In genomic region chr6:124930231-124930630, GRCm38 (mm10) we compare ENCODE assay signal across 8 mouse cellular contexts. TPM values are rescaled to one million over a fixed set of nuclear protein-coding genes. Genes with fewer than 3 reads are reported as not detected.
DNase-seq lines count a peak whose midpoint lies in the region; ATAC-seq and TF ChIP-seq lines count a peak whose summit lies in the region.

No protein-coding gene starts in this region.

- H3K36me3 ChIP-seq in heart, adult 2 months (ENCODE audit: control insufficient read depth, insufficient read depth, low read length) = peaks cover 4% of the 10 kb centered on the region
- H3K36me3 ChIP-seq in hindbrain, postnatal 0 days (ENCODE audit: insufficient read depth, low read length) = peaks cover 14% of the 10 kb centered on the region
- H3K36me3 ChIP-seq in lung, embryonic 15.5 days = peaks cover 24% of the 10 kb centered on the region

- H3K27me3 ChIP-seq in heart, adult 2 months (ENCODE audit: control insufficient read depth, insufficient read depth, low read length) = no peaks in the 10 kb centered on the region
- no peaks in the 10 kb centered on the region for H3K27me3 ChIP-seq in hindbrain, postnatal 0 days (ENCODE audit: insufficient read depth, low read length)
- H3K27me3 ChIP-seq in lung, embryonic 15.5 days = no peaks in the 10 kb centered on the region

- H3K79me2 ChIP-seq in heart, adult 2 months (replicated peaks; ENCODE audit: control insufficient read depth, insufficient read depth, low read length) = no peaks in the 10 kb centered on the region

- peak overlapping the region; percentile 67 for H3K9ac ChIP-seq in heart, adult 2 months (ENCODE audit: low read depth, low read length)
- H3K9ac ChIP-seq in hindbrain, postnatal 0 days (replicated peaks; ENCODE audit: low read length) = no peak overlapping the region
- peak overlapping the region; percentile 28; the same call in 1 of the 2 replicates for H3K9ac ChIP-seq in lung, embryonic 15.5 days

- TF ChIP-seq POLR2A in heart, adult 2 months (IDR thresholded peaks at IDR 0.05; ENCODE audit: insufficient read depth, low read depth, low read length) = no peak

- H3K4me3 ChIP-seq in heart, adult 2 months = peak overlapping the region; percentile 38
- peak overlapping the region; percentile 40 for H3K4me3 ChIP-seq in brown adipose tissue, adult 24 weeks (ENCODE audit: insufficient read depth, low read depth, low read length)
- H3K4me3 ChIP-seq in hindbrain, postnatal 0 days (ENCODE audit: low read length) = peak overlapping the region; percentile 92
- H3K4me3 ChIP-seq in lung, embryonic 15.5 days = peak overlapping the region; percentile 75

- no peak for DNase-seq in heart, adult 2 months
- DNase-seq in heart, postnatal 36 days = no peak
- DNase-seq in hindbrain, postnatal 0 days (ENCODE audit: low spot score) = no peak
- no peak for DNase-seq in thymus, postnatal 25 days
- no peak for DNase-seq in left cerebral cortex, postnatal 4 days
- DNase-seq in layer of hippocampus, postnatal 10 days (ENCODE audit: low spot score in 2 of 2) = no peak

- peaks cover 10% of the 10 kb centered on the region for H3K4me1 ChIP-seq in heart, adult 2 months (ENCODE audit: control insufficient read depth, insufficient read depth, low read length)
- peaks cover 8% of the 10 kb centered on the region; the same call in 1 of the 2 replicates for H3K4me1 ChIP-seq in brown adipose tissue, adult 24 weeks (ENCODE audit: control insufficient read depth, insufficient read depth, insufficient read length, low read length)
- peaks cover 5% of the 10 kb centered on the region; the same call in 1 of the 2 replicates for H3K4me1 ChIP-seq in hindbrain, postnatal 0 days (ENCODE audit: insufficient read depth, low read length)
- peaks cover 44% of the 10 kb centered on the region for H3K4me1 ChIP-seq in lung, embryonic 15.5 days

- TF ChIP-seq EP300 in heart, adult 2 months (IDR thresholded peaks at IDR 0.05; ENCODE audit: insufficient read depth, low read depth, low read length) = no peak

- no peak for ATAC-seq in hindbrain, postnatal 0 days
- ATAC-seq in lung, embryonic 15.5 days (ENCODE audit: borderline replicate concordance, extremely low read depth, low FRiP score, low TSS enrichment) = no peak

- no peak for TF ChIP-seq CTCF in heart, adult 2 months (IDR thresholded peaks at IDR 0.05)
- TF ChIP-seq CTCF in hindbrain, postnatal 0 days (IDR thresholded peaks at IDR 0.05; ENCODE audit: low read depth) = no peak

- intact Hi-C loops in heart, adult 2 months (cut with DNase I) = loop anchor here (1.0 to 2.0 kb wide), 5 partner anchors 13 to 79 kb away; partner anchors contain the start of genes Cops7a and Zfp384
- intact Hi-C loops in heart, postnatal 36 days (cut with DNase I) = loop anchor here (1.0 kb wide), 3 partner anchors 13 to 71 kb away; no protein-coding TSS in a partner anchor
- intact Hi-C loops in left cerebral cortex, postnatal 4 days (cut with DNase I) = loop anchor here (5.0 kb wide), 1 partner anchor 68 kb away; the partner anchor contains the start of gene Gpr162

- H3K27ac ChIP-seq in heart, adult 2 months = peak overlapping the region; percentile 87
- peak overlapping the region; percentile 89 for H3K27ac ChIP-seq in brown adipose tissue, adult 24 weeks (replicated peaks; ENCODE audit: low read depth, low read length)
- peak overlapping the region; percentile 99 for H3K27ac ChIP-seq in hindbrain, postnatal 0 days
- peak overlapping the region; percentile 96 for H3K27ac ChIP-seq in lung, embryonic 15.5 days

- 30% methylated on average over 1 of the region's 1 CpGs for whole genome bisulfite sequencing in heart, adult 2 months
- 33% methylated on average over 1 of the region's 1 CpGs for WGBS in hindbrain, postnatal 0 days
- WGBS in lung, embryonic 15.5 days = 11% methylated on average over 1 of the region's 1 CpGs

- H3K9me3 ChIP-seq in hindbrain, postnatal 0 days (ENCODE audit: low read length) = no peaks in the 10 kb centered on the region
- H3K9me3 ChIP-seq in lung, embryonic 15.5 days = no peaks in the 10 kb centered on the region; the same call in 1 of the 2 replicates

- peak overlapping the region; percentile 89 for H3K4me2 ChIP-seq in hindbrain, postnatal 0 days (ENCODE audit: low read depth, low read length)
- H3K4me2 ChIP-seq in lung, embryonic 15.5 days = peak overlapping the region; percentile 50

RNA-seq across cellular contexts. Expression of gene Mlf2, which starts 1.0 kb away (rescaled TPM):
- 100 to 1,000 TPM; 179 to 194 TPM for total RNA-seq in heart, adult 2 months (2021)
- 259 and 275 TPM in 2 replicates for polyA plus RNA-seq in heart, adult 2 months (2012; rRNA removed)
- total RNA-seq in heart, postnatal 36 days (2021) = 100 to 1,000 TPM; 195 to 197 TPM
- polyA plus RNA-seq in brown adipose tissue, adult 24 weeks (2012; ENCODE audit: insufficient read depth, insufficient read length, missing spikeins) = 238 and 301 TPM in 2 replicates
- 639 and 964 TPM in 2 replicates for total RNA-seq in hindbrain, postnatal 0 days (2014; rRNA removed)
- polyA plus RNA-seq in hindbrain, postnatal 0 days (2015; fragmentation: Nextera tagmentation; extraction: Ambion mirVana) = 618 and 628 TPM in 2 replicates
- 378 and 389 TPM in 2 replicates for polyA plus RNA-seq in lung, embryonic 15.5 days (2015; fragmentation: Nextera tagmentation; extraction: Ambion mirVana)
- total RNA-seq in left cerebral cortex, postnatal 4 days (2021) = 100 to 1,000 TPM; 467 to 469 TPM
- 100 to 1,000 TPM; 609 to 620 TPM for total RNA-seq in layer of hippocampus, postnatal 10 days (2021)

RNA-seq across cellular contexts. Expression of gene Ptms, which starts 10.3 kb away (rescaled TPM):
- total RNA-seq in heart, adult 2 months (2021) = 100 to 1,000 TPM; 154 to 163 TPM
- polyA plus RNA-seq in heart, adult 2 months (2012; rRNA removed) = 547 and 614 TPM in 2 replicates
- 100 to 1,000 TPM; 192 to 194 TPM for total RNA-seq in heart, postnatal 36 days (2021)
- 949 and 1,236 TPM in 2 replicates for polyA plus RNA-seq in brown adipose tissue, adult 24 weeks (2012; ENCODE audit: insufficient read depth, insufficient read length, missing spikeins)
- 913 and 1,024 TPM in 2 replicates for total RNA-seq in hindbrain, postnatal 0 days (2014; rRNA removed)
- 767 and 773 TPM in 2 replicates for polyA plus RNA-seq in hindbrain, postnatal 0 days (2015; fragmentation: Nextera tagmentation; extraction: Ambion mirVana)
- 454 and 458 TPM in 2 replicates for polyA plus RNA-seq in lung, embryonic 15.5 days (2015; fragmentation: Nextera tagmentation; extraction: Ambion mirVana)
- total RNA-seq in left cerebral cortex, postnatal 4 days (2021) = 1,000 to 10,000 TPM; 1,603 to 1,633 TPM
- total RNA-seq in layer of hippocampus, postnatal 10 days (2021) = 1,000 to 10,000 TPM; 1,413 to 1,419 TPM

RNA-seq across cellular contexts. Expression of gene Lag3, which starts 18.7 kb away (rescaled TPM):
- total RNA-seq in heart, adult 2 months (2021) = under 1 TPM; 0.32 to 0.34 TPM
- polyA plus RNA-seq in heart, adult 2 months (2012; rRNA removed) = 0.29 and 0.47 TPM in 2 replicates
- under 1 TPM; 0.19 to 0.43 TPM for total RNA-seq in heart, postnatal 36 days (2021)
- 12.2 and 15.1 TPM in 2 replicates for polyA plus RNA-seq in brown adipose tissue, adult 24 weeks (2012; ENCODE audit: insufficient read depth, insufficient read length, missing spikeins)
- total RNA-seq in hindbrain, postnatal 0 days (2014; rRNA removed) = 1.8 and 2.2 TPM in 2 replicates
- polyA plus RNA-seq in hindbrain, postnatal 0 days (2015; fragmentation: Nextera tagmentation; extraction: Ambion mirVana) = 3.3 and 3.6 TPM in 2 replicates
- polyA plus RNA-seq in lung, embryonic 15.5 days (2015; fragmentation: Nextera tagmentation; extraction: Ambion mirVana) = 2.3 TPM in 2 replicates
- total RNA-seq in left cerebral cortex, postnatal 4 days (2021) = 1 to 10 TPM; 1.7 to 2.3 TPM
- total RNA-seq in layer of hippocampus, postnatal 10 days (2021) = 1 to 10 TPM; 1.2 to 2.1 TPM

RNA-seq across cellular contexts. Expression of gene Cops7a, which starts 35.1 kb away (rescaled TPM):
- total RNA-seq in heart, adult 2 months (2021) = 10 to 100 TPM; 83.2 to 99.8 TPM
- 208 and 238 TPM in 2 replicates for polyA plus RNA-seq in heart, adult 2 months (2012; rRNA removed)
- total RNA-seq in heart, postnatal 36 days (2021) = 10 to 100 TPM; 93.6 to 98.8 TPM
- polyA plus RNA-seq in brown adipose tissue, adult 24 weeks (2012; ENCODE audit: insufficient read depth, insufficient read length, missing spikeins) = 74.8 and 85.4 TPM in 2 replicates
- total RNA-seq in hindbrain, postnatal 0 days (2014; rRNA removed) = 113 and 146 TPM in 2 replicates
- 97.1 and 101 TPM in 2 replicates for polyA plus RNA-seq in hindbrain, postnatal 0 days (2015; fragmentation: Nextera tagmentation; extraction: Ambion mirVana)
- 142 and 151 TPM in 2 replicates for polyA plus RNA-seq in lung, embryonic 15.5 days (2015; fragmentation: Nextera tagmentation; extraction: Ambion mirVana)
- 10 to 100 TPM; 67.8 to 72.6 TPM for total RNA-seq in left cerebral cortex, postnatal 4 days (2021)
- total RNA-seq in layer of hippocampus, postnatal 10 days (2021) = 100 to 1,000 TPM in 1 of 2 experiments, 10 to 100 TPM in 1; 97.7 to 101 TPM

RNA-seq across cellular contexts. Expression of gene Cd4, which starts 42.2 kb away (rescaled TPM):
- total RNA-seq in heart, adult 2 months (2021) = under 1 TPM; 0.34 to 0.57 TPM
- 0.53 and 0.66 TPM in 2 replicates for polyA plus RNA-seq in heart, adult 2 months (2012; rRNA removed)
- total RNA-seq in heart, postnatal 36 days (2021) = under 1 TPM; 0.72 to 0.76 TPM
- polyA plus RNA-seq in brown adipose tissue, adult 24 weeks (2012; ENCODE audit: insufficient read depth, insufficient read length, missing spikeins) = not detected in 2 replicates
- total RNA-seq in hindbrain, postnatal 0 days (2014; rRNA removed) = 0.05 TPM in 1 of 2 replicates, not detected in the other
- polyA plus RNA-seq in hindbrain, postnatal 0 days (2015; fragmentation: Nextera tagmentation; extraction: Ambion mirVana) = 0.13 and 0.18 TPM in 2 replicates
- polyA plus RNA-seq in lung, embryonic 15.5 days (2015; fragmentation: Nextera tagmentation; extraction: Ambion mirVana) = 0.08 and 0.26 TPM in 2 replicates
- 1 to 10 TPM in 1 of 2 experiments, under 1 TPM in 1; 0.52 to 1.2 TPM for total RNA-seq in left cerebral cortex, postnatal 4 days (2021)
- 1 to 10 TPM in 1 of 2 experiments, under 1 TPM in 1; 0.62 to 1.0 TPM for total RNA-seq in layer of hippocampus, postnatal 10 days (2021)

Comparison
In these comparisons a context has a peak if more than half of its experiments do, and no peak if none do; other contexts are left out.
1. H3K4me3 ChIP-seq: peak in every context shown above with its lines; median percentile 92 in hindbrain, postnatal 0 days; 75 in lung, embryonic 15.5 days; 40 in brown adipose tissue, adult 24 weeks; 38 in heart, adult 2 months.